Mouse (Mus musculus) cortical plate, adult 2 months (tissue): Measurements from ENCODE around the gene Lypla2.

ENCODE experiments used
- CTCF ChIP-seq: fragments of 200-500 bp; IDR thresholded peaks from 2 replicates; pipeline ENCODE4 v1.5.1; 2011; ENCODE audit warnings: mild to moderate bottlenecking, control low read depth, low read length; ENCODE audit not compliant: insufficient read depth; ENCODE audit errors: extremely low read depth
- POLR2A ChIP-seq: fragments of 200-500 bp; IDR thresholded peaks from 2 replicates; pipeline ENCODE4 v1.6.1; 2011; ENCODE audit warnings: mild to moderate bottlenecking, low read length, control low read depth; ENCODE audit not compliant: insufficient read depth; ENCODE audit errors: extremely low read depth

- TF ChIP-seq POLR2A (no peak), CTCF (no peak)
Observed at GRCm38 (mm10) chr4:135950365-135950764, 22.1 kb downstream of the Lypla2 start.
